Comparison of ENCODE assay signal across 8 mouse cellular contexts in the genomic region with DNA sequence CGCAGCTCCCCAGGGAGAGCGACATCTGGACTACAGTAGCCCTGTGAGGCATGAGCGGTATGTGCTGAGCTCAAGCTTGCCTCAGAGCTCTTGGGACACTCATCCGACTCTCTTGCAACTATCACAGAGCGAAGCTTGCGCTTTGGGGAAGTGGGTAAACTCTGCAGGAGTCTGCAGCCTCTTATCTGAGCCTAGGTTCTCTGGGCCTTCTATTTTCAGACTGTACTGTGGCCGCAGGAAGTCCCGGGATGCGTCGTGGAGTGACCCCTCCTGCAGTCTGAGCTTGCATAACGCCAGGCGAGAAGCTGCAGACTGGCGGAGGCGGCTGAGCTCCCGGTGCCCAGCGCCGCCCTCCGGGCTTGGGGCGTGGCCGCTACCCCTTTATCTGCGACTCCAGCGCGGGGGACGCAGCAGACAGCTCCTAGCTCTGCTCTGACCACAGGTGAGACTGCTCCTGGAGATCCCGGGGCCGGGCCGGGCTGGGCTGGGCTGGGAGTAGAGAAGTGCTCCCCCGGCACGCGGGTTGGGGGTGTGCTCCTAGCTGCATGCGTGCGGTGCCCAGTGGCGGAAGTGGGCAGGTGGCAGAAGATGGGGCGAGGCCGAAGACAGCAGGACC. TPM values are rescaled to one million over a fixed set of nuclear protein-coding genes. Genes with fewer than 3 reads are reported as not detected.
DNase-seq lines count a peak whose midpoint lies in the region; ATAC-seq and TF ChIP-seq lines count a peak whose summit lies in the region.

Gene Paqr7, plus strand, starts transcription at position 103 of the 616 bp plus-strand sequence.

- H3K9ac ChIP-seq in limb, embryonic 15.5 days = peak within 1 kb of the TSS; percentile 44
- peak within 1 kb of the TSS; percentile 73 for H3K9ac ChIP-seq in midbrain, embryonic 15.5 days

- H3K36me3 ChIP-seq in heart, embryonic 10.5 days = no peaks in the 10 kb centered on the region
- H3K36me3 ChIP-seq in limb, embryonic 15.5 days = no peaks in the 10 kb centered on the region
- H3K36me3 ChIP-seq in midbrain, embryonic 15.5 days (replicated peaks) = no peaks in the 10 kb centered on the region

- H3K27me3 ChIP-seq in heart, embryonic 10.5 days (ENCODE audit: insufficient read depth, poor library complexity, severe bottlenecking) = 0 out of 2 replicates have a peak, but pooled peaks cover 5% of the 10 kb centered on the region
- H3K27me3 ChIP-seq in limb, embryonic 15.5 days = no peaks in the 10 kb centered on the region
- H3K27me3 ChIP-seq in midbrain, embryonic 15.5 days (replicated peaks) = no peaks in the 10 kb centered on the region

- peak within 1 kb of the TSS; percentile 83 for H3K4me3 ChIP-seq in bone marrow macrophage, adult 2 months (ENCODE audit: insufficient read depth, low read length)
- H3K4me3 ChIP-seq in heart, embryonic 10.5 days = peak within 1 kb of the TSS; percentile 81
- peak within 1 kb of the TSS; percentile 58 for H3K4me3 ChIP-seq in limb, embryonic 15.5 days
- H3K4me3 ChIP-seq in midbrain, embryonic 15.5 days = peak within 1 kb of the TSS; percentile 58

- peak; percentile 50 for DNase-seq in A20 (ENCODE audit: low read depth, low spot score)
- DNase-seq in heart, embryonic 10.5 days (ENCODE audit: low spot score) = peak; percentile 88
- peak; percentile 92 for DNase-seq in kidney, adult 9 months
- DNase-seq in spleen, adult 18-20 months = peak; percentile 58 to 69

- peak within 1 kb of the TSS; percentile 98 for H3K4me2 ChIP-seq in limb, embryonic 15.5 days
- H3K4me2 ChIP-seq in midbrain, embryonic 15.5 days = peak within 1 kb of the TSS; percentile 97

- WGBS in heart, embryonic 10.5 days = 1% methylated on average over 35 of the region's 35 CpGs
- WGBS in limb, embryonic 15.5 days = 3% methylated on average over 35 of the region's 35 CpGs
- 3% methylated on average over 35 of the region's 35 CpGs for WGBS in midbrain, embryonic 15.5 days

- peak within 1 kb of the TSS; percentile 75 for H3K27ac ChIP-seq in bone marrow macrophage, adult 2 months (ENCODE audit: insufficient read depth, low read depth, low read length)
- peak within 1 kb of the TSS; percentile 94 for H3K27ac ChIP-seq in heart, embryonic 10.5 days
- peak within 1 kb of the TSS; percentile 61 for H3K27ac ChIP-seq in limb, embryonic 15.5 days
- H3K27ac ChIP-seq in midbrain, embryonic 15.5 days = peak within 1 kb of the TSS; percentile 71

- peak; percentile 87 for ATAC-seq in erythroblast, adult 5-6 weeks (replicated peaks; ENCODE audit: low FRiP score, poor library complexity, severe bottlenecking)
- ATAC-seq in limb, embryonic 15.5 days (ENCODE audit: insufficient number of reproducible peaks, low FRiP score, low TSS enrichment, low read depth) = no peak
- peak; percentile 78 for ATAC-seq in midbrain, embryonic 15.5 days (replicated peaks)

- H3K4me1 ChIP-seq in bone marrow macrophage, adult 2 months (ENCODE audit: control insufficient read depth, insufficient read depth, low read length) = peaks cover 42% of the 10 kb centered on the region
- peaks cover 50% of the 10 kb centered on the region for H3K4me1 ChIP-seq in heart, embryonic 10.5 days
- peaks cover 33% of the 10 kb centered on the region for H3K4me1 ChIP-seq in limb, embryonic 15.5 days
- H3K4me1 ChIP-seq in midbrain, embryonic 15.5 days = peaks cover 33% of the 10 kb centered on the region

- no peaks in the 10 kb centered on the region for H3K9me3 ChIP-seq in heart, embryonic 10.5 days
- no peaks in the 10 kb centered on the region for H3K9me3 ChIP-seq in limb, embryonic 15.5 days
- H3K9me3 ChIP-seq in midbrain, embryonic 15.5 days = no peaks in the 10 kb centered on the region

- no peak for TF ChIP-seq CTCF in bone marrow macrophage, adult 2 months (IDR thresholded peaks at IDR 0.05; ENCODE audit: low read depth, low read length)

- TF ChIP-seq POLR2A in bone marrow macrophage, adult 2 months (IDR thresholded peaks at IDR 0.05; ENCODE audit: borderline replicate concordance, low read depth, low read length) = 0 out of 2 replicates have a peak, but pooled peaks have one; percentile 14

RNA-seq across cellular contexts. Expression of gene Paqr7, which starts in this region (rescaled TPM):
- 37.0 and 41.9 TPM in 2 replicates for polyA plus RNA-seq in bone marrow macrophage, adult 2 months (2012; ENCODE audit: insufficient read depth, insufficient read length, missing spikeins)
- 1.7 and 4.4 TPM in 2 replicates for total RNA-seq in erythroblast, adult 5-6 weeks (2015; ENCODE audit: low replicate concordance)
- total RNA-seq in erythroblast, adult 5-6 weeks (2017; ENCODE audit: low replicate concordance) = 2.1 and 7.8 TPM in 2 replicates
- polyA plus RNA-seq in heart, embryonic 10.5 days (2016; fragmentation: Nextera tagmentation; extraction: Ambion mirVana) = 7.8 and 14.5 TPM in 2 replicates
- polyA plus RNA-seq in limb, embryonic 15.5 days (2015; fragmentation: Nextera tagmentation; extraction: Ambion mirVana) = 6.1 and 6.3 TPM in 2 replicates
- 22.6 and 24.7 TPM in 2 replicates for polyA plus RNA-seq in midbrain, embryonic 15.5 days (2015; fragmentation: Nextera tagmentation; extraction: Ambion mirVana)
